Mouse (Mus musculus) CD4-positive, CD25-positive, alpha-beta regulatory T cell, adult 2 months (primary cell): Measurements from ENCODE around the gene Mapk9.
"Not testable (repeated sequence)": the region's sequence is repeated elsewhere in the genome, so short reads cannot be mapped to it uniquely, and the experiment has no call there.

Experiments
- DNase-seq: peaks from one replicate; pipeline ENCODE4 v3.0.0-alpha.2; 2012; ENCODE audit warnings: low read depth, low spot score

The Mapk9 gene

DNA sequence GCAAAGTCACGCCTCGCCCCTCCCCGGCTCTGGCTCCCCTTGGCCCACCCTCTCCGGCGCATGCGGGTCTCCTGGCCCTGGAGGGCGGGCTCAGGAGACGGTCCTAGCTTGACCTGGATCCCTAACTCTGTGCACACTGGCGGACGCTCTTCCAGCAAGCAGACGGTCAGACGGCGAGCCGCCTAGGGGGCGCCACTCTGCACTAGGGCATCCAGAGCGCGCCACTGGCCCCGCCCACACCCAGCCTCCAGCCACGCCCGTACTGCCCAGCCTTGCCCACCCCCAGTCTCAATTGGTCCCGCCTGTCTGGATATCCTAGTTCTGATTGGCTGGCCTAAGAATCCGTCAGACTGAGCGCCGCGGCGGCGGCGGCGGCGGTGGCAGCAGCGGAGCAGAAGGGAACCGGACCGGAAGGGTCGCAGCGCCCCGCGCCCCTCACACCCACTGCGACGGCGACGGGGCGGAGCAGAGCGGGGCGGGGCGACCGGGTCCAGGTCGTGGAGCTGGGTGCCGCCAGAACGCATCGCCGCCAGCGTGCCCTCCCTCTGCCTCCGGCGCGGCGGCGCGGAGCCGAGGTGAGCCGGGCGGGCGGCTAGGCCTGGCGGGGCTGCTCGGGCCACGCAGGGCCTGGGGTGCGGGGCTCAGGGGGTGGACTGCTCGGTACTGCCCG lies at the start of gene Mapk9:
Gene Mapk9, plus strand, starts transcription at position 351 of the 670 bp plus-strand sequence.
- DNase-seq: peak; percentile 99

GRCm38 (mm10) chr11:49798931-49799330 lies 47.6 kb upstream of the Mapk9 start:
- DNase-seq: no peak

DNA sequence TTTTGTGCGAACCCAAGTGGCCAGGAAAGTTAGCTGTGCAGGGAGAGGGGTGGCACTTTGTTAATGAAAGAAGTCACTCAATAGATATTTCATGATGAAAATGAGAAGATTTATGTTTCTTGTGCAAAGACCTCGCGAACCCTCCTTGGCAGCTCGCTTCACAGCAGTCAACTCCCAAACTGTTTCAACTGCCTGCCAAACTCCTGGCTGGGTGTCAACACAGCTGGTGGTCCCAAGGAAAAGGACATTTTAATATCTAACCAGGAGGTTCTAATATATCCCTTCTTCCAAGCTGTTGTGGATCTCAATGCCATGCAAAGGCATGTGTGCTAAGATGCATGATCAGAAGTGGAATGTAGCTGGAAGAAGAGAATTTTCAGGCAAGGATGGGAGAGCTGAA lies 45.0 kb upstream of the Mapk9 start:
- DNase-seq: no peak

DNA sequence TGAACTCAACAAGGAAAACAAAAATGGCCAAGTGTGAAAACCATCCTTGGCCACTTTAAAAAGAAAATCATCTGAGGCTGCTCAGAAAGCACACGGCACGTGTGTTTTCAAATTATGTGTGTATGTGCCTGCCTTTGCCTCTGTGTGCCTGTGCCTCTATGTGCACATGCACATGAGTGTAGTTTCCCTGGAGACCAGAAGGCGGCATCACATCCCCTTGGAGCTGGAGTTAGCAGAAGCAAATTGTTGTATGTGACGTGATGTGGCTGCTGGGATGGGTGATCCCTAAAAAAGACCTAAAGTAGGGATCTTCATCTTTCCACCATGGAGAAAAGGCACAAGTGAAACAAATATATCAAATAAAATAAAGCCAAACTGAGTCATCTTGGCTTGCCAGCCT lies 42.8 kb upstream of the Mapk9 start:
- DNase-seq: no peak

- DNase-seq: no peak
Measured at GRCm38 (mm10) chr11:49806218-49806617, 40.3 kb upstream of the Mapk9 start.

- DNase-seq: no peak
Measured at GRCm38 (mm10) chr11:49808946-49809345, 37.6 kb upstream of the Mapk9 start.

- not testable (repeated sequence) for DNase-seq
Measured at GRCm38 (mm10) chr11:49810696-49811095, 35.9 kb upstream of the Mapk9 start.

DNA sequence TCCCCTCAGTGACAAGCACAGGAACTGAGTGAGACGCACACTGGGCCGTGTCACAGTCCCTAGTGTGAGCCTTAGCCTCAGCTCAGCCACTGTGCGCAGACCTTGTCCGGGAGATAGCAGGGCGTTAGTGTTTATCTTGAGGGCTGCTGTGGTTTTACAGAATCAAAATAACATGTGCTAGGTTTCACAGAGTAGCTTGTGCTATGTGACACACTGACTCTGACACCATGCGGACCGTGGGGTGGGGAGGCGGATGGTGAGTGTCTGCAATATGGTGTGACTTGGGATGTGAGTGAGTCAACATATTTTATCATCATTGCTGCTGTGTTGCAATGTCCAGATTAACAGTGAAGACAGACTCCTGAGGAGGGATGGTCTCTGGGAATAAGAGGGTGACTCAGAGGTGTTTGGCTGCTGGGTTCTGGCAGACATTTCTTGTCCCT lies 35.4 kb upstream of the Mapk9 start:
- DNase-seq: peak; percentile 60

DNA sequence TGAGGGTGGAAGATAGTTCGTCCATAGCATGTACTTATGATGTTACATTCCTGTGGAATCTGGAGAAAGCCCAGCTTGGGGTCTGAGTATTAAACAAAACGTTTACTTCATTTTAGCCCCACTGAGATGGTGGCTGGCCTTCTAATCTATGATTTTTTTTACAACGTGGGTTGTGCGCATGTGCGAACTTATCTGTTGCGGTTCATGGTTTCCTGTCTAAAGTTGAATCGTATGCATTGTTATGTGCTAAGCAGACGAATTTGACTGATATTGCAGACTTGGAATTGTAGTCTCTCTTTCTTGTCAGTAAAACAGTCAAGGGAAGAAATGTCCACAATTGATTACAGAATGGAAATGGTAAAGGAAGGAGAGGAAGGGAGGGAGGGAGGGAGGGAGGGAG lies 34.7 kb upstream of the Mapk9 start:
- peak; percentile 84 for DNase-seq

DNA sequence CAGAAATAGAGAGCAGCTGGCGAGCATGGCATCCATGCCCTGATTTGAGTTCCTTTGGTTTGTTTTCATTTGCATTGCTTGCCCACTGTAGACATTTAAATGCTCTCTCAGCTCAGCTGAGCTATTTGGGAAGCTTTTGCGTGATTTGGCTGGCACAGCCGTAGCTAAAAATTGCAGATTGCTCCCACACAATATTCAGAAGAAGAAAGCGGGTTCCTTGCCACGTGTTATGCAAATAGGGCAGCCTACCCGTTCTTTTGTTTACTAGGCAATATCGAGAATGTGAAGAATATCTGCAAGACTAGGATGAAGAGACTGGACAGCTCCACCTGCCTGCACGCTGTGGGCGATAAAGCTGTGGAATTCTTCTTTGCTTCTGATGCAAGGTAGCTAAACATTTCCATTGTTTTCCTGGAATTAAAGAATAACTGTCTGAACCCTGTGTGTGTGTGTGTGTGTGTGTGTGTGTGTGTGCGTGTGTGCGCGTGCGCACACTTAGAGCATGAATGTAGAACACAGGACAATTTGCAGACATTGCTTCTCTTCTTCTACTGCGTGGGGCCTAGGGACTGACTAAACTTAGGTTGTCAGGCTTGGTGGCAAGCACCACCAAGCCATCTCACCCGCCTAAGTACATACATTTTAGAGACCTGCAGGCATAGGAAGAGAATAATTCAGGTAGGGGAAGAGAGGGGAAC lies 27.5 kb upstream of the Mapk9 start:
- no peak for DNase-seq

DNA sequence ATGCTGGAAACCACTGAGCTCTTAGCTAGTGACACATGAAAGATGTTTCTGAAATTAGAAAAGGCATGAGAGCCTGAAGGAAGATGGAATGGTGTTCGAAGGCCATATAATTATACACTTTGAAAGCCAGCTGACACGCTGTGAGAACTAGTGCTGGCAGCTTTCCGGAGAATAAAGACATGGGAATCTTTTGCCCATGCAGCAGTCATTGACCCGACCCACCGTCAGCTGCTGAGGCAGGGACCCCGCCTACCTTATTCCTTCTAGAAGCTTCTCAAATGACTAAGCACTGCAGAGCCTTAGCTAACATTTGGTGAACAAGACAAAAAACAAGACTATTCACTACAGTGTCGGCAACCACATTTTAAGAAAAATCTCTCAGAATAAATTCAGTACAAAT lies 26.9 kb upstream of the Mapk9 start:
- DNase-seq: no peak

GRCm38 (mm10) chr11:49820928-49821327 lies 25.6 kb upstream of the Mapk9 start:
- DNase-seq: no peak

DNA sequence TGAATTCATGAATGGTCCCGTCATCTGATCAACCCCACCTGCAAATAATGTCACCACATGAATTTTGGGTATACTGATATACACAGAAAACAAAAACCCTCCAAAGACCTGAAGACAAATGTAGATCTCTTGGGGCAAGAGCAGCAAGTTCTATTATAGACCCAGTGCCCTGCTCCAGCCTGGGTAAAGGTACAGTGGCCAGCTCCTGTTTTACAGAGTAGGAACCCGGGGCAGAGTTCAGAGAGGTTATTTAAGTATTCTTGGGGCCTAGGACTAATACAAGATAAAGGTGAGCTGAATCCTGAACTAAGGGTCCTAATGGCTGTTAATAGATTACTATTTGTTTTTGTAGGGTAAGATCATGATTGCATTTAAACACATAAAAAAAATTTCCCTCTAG lies 25.0 kb upstream of the Mapk9 start:
- DNase-seq: no peak

DNA sequence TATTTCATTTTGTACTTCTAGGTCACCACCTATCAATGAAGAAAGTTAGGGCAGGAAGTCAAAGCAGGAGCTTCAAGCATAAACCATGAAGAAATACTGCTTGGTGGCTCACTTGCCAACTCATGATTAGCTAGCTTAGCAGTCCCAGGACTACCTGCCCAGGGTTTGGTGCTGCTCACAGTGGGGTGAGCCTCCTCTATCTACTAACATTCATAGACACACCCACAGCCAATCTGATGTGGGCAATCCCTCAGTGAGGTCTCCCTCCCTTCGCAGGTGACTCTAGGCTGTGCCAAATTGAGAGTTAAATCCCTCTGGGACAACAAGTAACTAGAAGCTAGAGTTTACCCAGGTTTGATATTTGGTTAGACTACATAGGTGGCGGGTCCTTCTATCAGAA lies 24.2 kb upstream of the Mapk9 start:
- no peak for DNase-seq

GRCm38 (mm10) chr11:49824896-49825295 lies 21.7 kb upstream of the Mapk9 start:
- DNase-seq: peak; percentile 80

DNA sequence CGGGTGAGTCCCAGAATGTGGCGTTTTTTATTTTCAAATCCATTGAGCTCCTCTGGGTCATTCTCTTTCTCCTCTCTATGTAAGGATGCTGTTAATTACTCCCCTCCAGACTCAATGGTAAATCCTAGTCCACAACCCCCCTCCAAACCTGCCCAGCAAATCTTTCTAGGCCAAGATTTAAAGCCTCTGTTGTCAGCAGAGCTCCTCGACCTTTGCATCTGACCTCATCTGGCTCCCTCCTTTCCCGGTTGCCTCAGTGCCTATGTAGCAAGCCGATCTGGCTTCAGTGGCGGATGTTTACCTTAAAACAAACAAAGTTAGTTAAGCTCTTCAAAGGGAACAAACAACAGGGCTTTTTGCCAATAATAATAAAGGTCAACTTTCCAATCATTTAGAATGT lies 19.3 kb upstream of the Mapk9 start:
- no peak for DNase-seq

- no peak for DNase-seq
Measured at GRCm38 (mm10) chr11:49829176-49829745, 17.3 kb upstream of the Mapk9 start.

DNA sequence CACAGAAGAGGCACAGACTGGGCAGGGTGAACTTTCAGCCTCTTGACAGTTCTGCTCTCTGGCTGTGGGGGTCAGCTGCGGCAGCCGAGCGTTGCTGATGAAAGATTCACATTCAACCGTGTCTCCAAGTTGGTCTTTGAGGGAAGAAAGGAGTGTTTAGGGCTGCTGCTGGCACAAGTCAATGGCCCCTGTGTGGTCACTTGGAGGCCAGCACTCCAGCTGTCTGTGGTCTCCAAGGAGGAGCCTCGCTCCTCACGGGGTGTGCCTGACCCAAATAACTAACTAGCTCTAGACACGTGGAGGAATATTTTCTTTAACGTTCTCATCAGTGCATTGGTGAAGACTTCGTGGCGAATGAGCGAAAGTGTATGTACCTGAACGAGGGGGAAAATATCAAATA lies 14.6 kb upstream of the Mapk9 start:
- no peak for DNase-seq

DNA sequence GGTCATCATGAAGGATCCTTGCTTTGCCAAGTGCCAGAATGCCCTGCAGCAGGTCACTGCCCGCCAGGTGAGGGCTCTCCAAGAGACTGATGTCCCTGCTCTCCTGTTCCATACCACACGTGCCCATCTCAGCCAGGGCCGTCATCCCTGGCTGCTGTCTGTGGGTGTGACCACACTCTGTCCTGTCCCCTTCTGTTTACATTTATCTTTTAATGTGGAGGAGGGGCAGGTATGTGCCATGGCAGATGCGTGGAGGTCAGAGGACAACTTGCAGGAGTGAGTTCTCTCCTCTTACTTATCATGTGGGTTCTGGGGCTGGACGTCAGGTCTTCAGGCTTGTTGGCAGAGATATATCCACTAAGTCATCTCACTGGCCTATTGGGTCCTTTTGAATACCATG lies 13.6 kb upstream of the Mapk9 start:
- no peak for DNase-seq

DNA sequence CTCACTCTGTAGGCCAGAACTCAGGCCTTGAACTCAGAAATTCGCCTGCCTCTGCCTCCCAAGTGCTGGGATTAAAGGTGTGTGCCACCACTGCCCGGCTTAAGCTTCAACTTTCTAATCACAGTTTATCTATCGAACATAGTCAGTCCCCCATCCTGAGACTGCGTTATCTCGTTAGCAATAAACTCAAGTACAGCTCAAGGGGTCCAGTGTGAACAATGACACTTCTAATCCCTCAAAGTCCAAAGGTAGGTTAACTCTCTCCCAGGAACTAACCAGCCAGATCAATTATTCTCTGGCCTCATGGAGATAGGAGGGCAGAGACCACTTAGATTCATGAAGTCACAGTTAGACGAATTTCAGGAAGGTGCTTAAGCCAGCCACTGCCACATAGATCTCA lies 12.3 kb upstream of the Mapk9 start:
- DNase-seq: no peak

- no peak for DNase-seq
Measured at GRCm38 (mm10) chr11:49835257-49835956, 11.1 kb upstream of the Mapk9 start.

GRCm38 (mm10) chr11:49837717-49838407 lies 8.7 kb upstream of the Mapk9 start:
- peak; percentile 68 for DNase-seq
